Mouse (Mus musculus): Measurements from ENCODE around the gene Tssk3.

- TF ChIP-seq CTCF (IDR thresholded peaks at IDR 0.05; ENCODE audit: low read depth), result 0 out of 2 replicates have a peak, but pooled peaks have one; percentile 9
- TF ChIP-seq EP300 (IDR thresholded peaks at IDR 0.05; ENCODE audit: low read depth), result no peak
Observed at GRCm38 (mm10) chr4:129494681-129495080, 3.9 kb upstream of the Tssk3 start.
